Mouse (Mus musculus): Measurements from ENCODE around the gene Ift122. TPM values are rescaled to one million over a fixed set of nuclear protein-coding genes. Genes with fewer than 3 reads are reported as not detected.

Ift122 gene
- polyA plus RNA-seq, 1 experiment from 2014 or later, result 25.9 TPM

DNA sequence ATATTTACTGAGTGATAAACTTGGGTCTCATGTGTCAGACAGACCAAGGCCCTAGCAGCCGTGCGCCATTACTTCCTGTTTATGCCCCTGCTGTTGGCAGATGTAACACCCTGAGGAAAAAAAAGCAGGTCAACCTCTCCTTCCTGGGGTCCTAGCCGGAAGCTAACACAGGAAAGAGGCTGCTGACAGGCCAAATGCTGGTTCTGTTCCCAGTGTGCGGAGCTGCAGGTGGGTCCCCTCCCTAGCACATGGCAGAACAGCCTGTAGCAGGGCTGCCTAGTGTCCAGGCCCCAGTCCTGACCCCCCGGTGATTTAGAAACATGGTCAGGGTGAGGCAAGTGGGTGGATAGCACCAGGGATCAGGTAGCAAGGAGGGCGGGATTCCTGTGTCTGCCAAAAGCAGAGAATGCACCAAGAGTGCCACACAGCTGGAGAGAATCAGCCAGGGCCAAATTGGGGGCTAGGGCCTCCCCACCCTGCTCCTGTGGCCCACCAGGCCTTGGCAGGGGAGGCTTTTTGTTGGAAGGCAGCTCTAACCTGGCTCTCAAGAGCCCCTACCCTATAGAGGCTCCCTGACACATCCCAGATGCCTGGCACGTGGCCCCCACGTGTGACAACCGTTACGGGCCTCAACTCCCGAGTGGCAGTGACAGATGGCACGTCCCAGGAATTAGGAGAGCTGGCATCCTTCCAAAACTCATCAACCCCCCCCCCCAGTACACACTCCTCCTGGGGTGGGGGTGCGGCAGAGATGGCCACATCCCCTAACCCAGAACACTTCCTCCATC lies 118.2 kb downstream of the Ift122 start:
- H3K4me1 ChIP-seq (ENCODE audit: control insufficient read depth, insufficient read depth, low read length), result peaks cover 3% of the 10 kb centered on the region
- no peak for DNase-seq (ENCODE audit: low spot score, missing footprints)
- no peak overlapping the region for H3K4me3 ChIP-seq (ENCODE audit: low read depth, low read length)
- no peak overlapping the region for H3K27ac ChIP-seq (ENCODE audit: low read depth, low read length)
- no peaks in the 10 kb centered on the region for H3K27me3 ChIP-seq (ENCODE audit: control insufficient read depth, insufficient read depth, low read length)
- no peaks in the 10 kb centered on the region for H3K36me3 ChIP-seq (ENCODE audit: control insufficient read depth, insufficient read depth, low read length)
- ATAC-seq (ENCODE audit: low FRiP score), result no peak
- 84% methylated on average over 13 of the region's 13 CpGs for WGBS
- H3K9me3 ChIP-seq (ENCODE audit: control insufficient read depth, low read length), result no peaks in the 10 kb centered on the region
- no peak overlapping the region for H3K4me2 ChIP-seq
- H3K9ac ChIP-seq (ENCODE audit: low read length), result no peak overlapping the region

DNA sequence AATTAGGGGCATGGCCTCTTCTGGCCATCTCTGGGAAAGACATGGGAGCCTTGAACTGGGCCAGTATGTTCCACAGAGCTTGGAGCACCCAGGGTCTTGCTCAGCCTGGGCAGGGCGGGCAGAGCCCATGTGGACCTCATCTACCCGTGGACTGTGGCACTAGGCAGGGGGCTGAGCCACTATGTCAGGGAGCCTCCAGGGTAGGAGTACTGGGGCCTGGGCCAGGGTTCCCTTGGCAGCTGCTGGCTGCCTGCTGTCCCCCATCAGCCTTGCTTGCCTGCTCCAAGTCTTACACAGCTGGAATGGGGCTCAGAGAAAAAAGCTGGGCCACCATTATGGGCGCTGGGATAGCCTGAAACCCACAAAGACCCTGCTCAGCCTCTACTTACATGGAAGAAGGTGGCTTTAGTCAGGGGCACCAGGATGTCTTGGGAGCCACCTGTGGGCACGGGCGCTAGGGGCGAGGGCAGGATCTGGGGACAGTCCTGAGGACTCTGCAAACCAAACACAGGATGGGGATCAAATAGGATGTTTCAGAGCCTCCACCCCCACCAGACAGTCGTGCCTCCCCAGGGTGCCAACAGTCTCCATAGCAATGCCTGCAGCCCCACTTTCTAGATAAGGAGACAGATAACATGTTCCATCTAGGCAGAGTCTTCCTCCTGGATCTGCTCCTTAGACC lies 119.0 kb downstream of the Ift122 start:
- H3K9ac ChIP-seq (ENCODE audit: low read length), result no peak overlapping the region
- no peaks in the 10 kb centered on the region for H3K36me3 ChIP-seq (ENCODE audit: control insufficient read depth, insufficient read depth, low read length)
- ATAC-seq (ENCODE audit: low FRiP score) (no peak), DNase-seq (ENCODE audit: low spot score, missing footprints) (no peak)
- no peaks in the 10 kb centered on the region for H3K27me3 ChIP-seq (ENCODE audit: control insufficient read depth, insufficient read depth, low read length)
- H3K9me3 ChIP-seq (ENCODE audit: control insufficient read depth, low read length), result no peaks in the 10 kb centered on the region
- 82% methylated on average over 7 of the region's 7 CpGs for WGBS
- no peak overlapping the region for H3K27ac ChIP-seq (ENCODE audit: low read depth, low read length)
- no peak overlapping the region for H3K4me2 ChIP-seq
- H3K4me3 ChIP-seq (ENCODE audit: low read depth, low read length), result no peak overlapping the region
- peaks cover 3% of the 10 kb centered on the region for H3K4me1 ChIP-seq (ENCODE audit: control insufficient read depth, insufficient read depth, low read length)

DNA sequence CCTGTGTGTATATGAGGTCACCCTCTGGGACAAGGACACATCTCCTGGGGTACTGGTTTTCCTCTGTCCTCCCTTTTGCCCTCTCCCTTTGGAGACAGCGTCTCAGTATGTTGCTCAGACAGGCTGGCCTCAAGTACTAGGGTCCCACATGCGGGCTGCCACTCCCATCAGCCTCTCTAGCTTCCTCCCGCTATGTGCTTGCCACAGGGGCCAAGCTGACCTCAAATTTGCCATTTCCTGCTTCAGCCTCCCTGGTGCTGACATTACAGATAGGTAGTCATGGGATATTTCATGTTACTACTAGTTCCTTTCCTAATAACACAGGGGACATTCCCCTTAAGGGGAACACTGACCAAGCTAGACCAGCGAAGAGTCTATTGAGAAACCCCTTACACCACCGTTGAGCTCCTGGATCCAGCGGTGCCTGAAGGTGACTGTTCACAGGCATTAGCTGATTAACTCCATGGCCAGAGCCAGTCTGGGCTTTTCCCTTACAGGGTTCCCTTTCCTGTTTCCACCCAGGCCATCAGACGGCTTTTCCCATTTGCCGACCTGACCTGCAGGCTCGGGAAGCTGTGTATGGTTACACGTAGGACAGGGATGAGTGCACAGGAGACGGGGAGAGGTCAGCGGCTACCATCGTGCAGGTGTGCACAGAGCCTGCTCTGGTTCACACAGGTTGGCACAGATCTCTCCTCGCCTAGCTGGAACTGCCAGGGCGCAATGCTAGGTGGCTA lies 120.0 kb downstream of the Ift122 start:
- Histone ChIP-seq H3K27ac (ENCODE audit: low read depth, low read length) (no peak overlapping the region), H3K9ac (ENCODE audit: low read length) (no peak overlapping the region), H3K36me3 (ENCODE audit: control insufficient read depth, insufficient read depth, low read length) (no peaks in the 10 kb centered on the region), H3K4me3 (ENCODE audit: low read depth, low read length) (no peak overlapping the region), H3K9me3 (ENCODE audit: control insufficient read depth, low read length) (no peaks in the 10 kb centered on the region), H3K27me3 (ENCODE audit: control insufficient read depth, insufficient read depth, low read length) (no peaks in the 10 kb centered on the region), H3K4me2 (no peak overlapping the region), H3K4me1 (ENCODE audit: control insufficient read depth, insufficient read depth, low read length) (peaks cover under 1% of the 10 kb centered on the region)
- DNase-seq (ENCODE audit: low spot score, missing footprints) (no peak), ATAC-seq (ENCODE audit: low FRiP score) (no peak)
- WGBS, result 88% methylated on average over 15 of the region's 15 CpGs

DNA sequence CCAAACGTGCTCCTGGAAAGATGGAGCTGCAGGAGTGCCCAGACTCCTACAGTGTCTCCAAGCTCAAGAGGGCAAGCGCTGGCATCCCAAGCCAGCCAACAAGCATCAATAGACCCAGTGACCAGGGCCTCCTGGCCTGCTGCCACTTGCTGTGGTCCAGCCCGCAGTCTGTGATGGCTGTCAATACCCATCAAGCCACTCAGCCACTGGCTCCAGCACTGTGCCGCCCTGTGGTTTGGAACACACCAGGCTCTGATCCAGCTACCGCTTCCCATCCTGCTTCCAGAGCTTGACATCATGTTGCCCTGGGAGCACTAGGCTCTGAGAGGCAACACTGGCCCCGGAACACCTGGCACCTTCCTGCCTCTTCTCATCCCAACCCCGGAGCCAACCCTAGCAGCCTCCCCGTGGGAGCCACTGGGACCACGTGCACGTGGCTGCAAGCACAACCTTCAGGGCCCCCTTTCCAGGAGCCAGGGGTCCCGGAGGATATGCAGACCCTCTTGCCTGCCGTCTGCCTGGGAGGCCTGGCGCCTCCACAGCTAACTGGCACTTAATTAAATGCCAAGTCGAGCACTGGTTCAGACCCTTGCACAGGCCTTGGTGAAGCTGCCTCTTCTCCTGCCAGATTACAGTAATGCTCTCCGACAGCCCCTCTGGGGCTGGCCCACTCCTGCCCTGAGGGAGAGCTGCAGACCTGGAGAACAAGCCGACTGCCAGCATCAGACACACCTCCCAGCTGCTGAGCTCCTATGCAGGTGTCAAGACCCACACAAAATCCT lies 120.8 kb downstream of the Ift122 start:
- ATAC-seq (ENCODE audit: low FRiP score), result no peak
- H3K9me3 ChIP-seq (ENCODE audit: control insufficient read depth, low read length), result no peaks in the 10 kb centered on the region
- H3K4me1 ChIP-seq (ENCODE audit: control insufficient read depth, insufficient read depth, low read length), result no peaks in the 10 kb centered on the region
- H3K4me2 ChIP-seq, result no peak overlapping the region
- no peaks in the 10 kb centered on the region for H3K27me3 ChIP-seq (ENCODE audit: control insufficient read depth, insufficient read depth, low read length)
- 83% methylated on average over 16 of the region's 16 CpGs for WGBS
- H3K36me3 ChIP-seq (ENCODE audit: control insufficient read depth, insufficient read depth, low read length), result no peaks in the 10 kb centered on the region
- no peak overlapping the region for H3K4me3 ChIP-seq (ENCODE audit: low read depth, low read length)
- no peak overlapping the region for H3K27ac ChIP-seq (ENCODE audit: low read depth, low read length)
- no peak for DNase-seq (ENCODE audit: low spot score, missing footprints)
- H3K9ac ChIP-seq (ENCODE audit: low read length), result no peak overlapping the region

DNA sequence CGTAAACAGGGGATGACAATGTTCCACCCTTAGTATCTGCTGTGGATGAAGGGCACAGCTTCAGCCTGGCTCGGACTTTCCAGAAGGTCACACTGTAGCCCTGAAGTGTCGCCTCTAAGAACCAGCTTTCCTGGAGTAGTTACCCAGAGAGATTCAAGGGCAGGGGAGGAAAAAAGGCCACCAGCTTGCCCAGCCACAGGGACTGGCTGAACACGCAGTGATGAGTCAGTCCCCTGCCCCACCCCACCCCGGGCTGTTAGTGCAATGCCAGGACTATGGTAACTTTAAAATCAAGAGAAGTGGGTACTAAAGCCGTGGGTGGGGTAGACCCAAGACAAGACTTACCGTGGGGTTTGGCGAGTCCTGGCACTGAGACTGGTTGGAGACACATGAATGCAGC lies 122.3 kb downstream of the Ift122 start:
- Histone ChIP-seq H3K9ac (ENCODE audit: low read length) (no peak overlapping the region), H3K4me1 (ENCODE audit: control insufficient read depth, insufficient read depth, low read length) (0 out of 2 replicates have a peak, but pooled peaks cover 3% of the 10 kb centered on the region), H3K4me3 (ENCODE audit: low read depth, low read length) (no peak overlapping the region), H3K27ac (ENCODE audit: low read depth, low read length) (no peak overlapping the region), H3K4me2 (no peak overlapping the region), H3K36me3 (ENCODE audit: control insufficient read depth, insufficient read depth, low read length) (no peaks in the 10 kb centered on the region), H3K27me3 (ENCODE audit: control insufficient read depth, insufficient read depth, low read length) (no peaks in the 10 kb centered on the region), H3K9me3 (ENCODE audit: control insufficient read depth, low read length) (no peaks in the 10 kb centered on the region)
- 90% methylated on average over 8 of the region's 8 CpGs for WGBS
- no peak for ATAC-seq (ENCODE audit: low FRiP score)
- DNase-seq (ENCODE audit: low spot score, missing footprints), result no peak

Other genes starting within 250 kb of the Ift122 start
- 141 and 146 TPM in 2 replicates for gene Raf1, start 176.8 kb upstream of the Ift122 start, polyA plus RNA-seq (2014; fragmentation: Nextera tagmentation; extraction: Ambion mirVana)
- gene Tmem40, start 91.1 kb upstream of the Ift122 start, polyA plus RNA-seq (2014; fragmentation: Nextera tagmentation; extraction: Ambion mirVana), result 1.4 and 2.1 TPM in 2 replicates
- gene Cand2, start 78.9 kb upstream of the Ift122 start, polyA plus RNA-seq (2014; fragmentation: Nextera tagmentation; extraction: Ambion mirVana), result 24.6 and 27.5 TPM in 2 replicates
- 1,817 and 1,848 TPM in 2 replicates for gene Rpl32, start 44.7 kb upstream of the Ift122 start, polyA plus RNA-seq (2014; fragmentation: Nextera tagmentation; extraction: Ambion mirVana)
- gene Efcab12, start 15.1 kb upstream of the Ift122 start, polyA plus RNA-seq (2014; fragmentation: Nextera tagmentation; extraction: Ambion mirVana), result 1.7 and 2.0 TPM in 2 replicates
- 19.6 and 24.7 TPM in 2 replicates for gene Mbd4, start 99 bp upstream of the Ift122 start, polyA plus RNA-seq (2014; fragmentation: Nextera tagmentation; extraction: Ambion mirVana)
- gene Rho, start 78.3 kb downstream of the Ift122 start, polyA plus RNA-seq (2014; fragmentation: Nextera tagmentation; extraction: Ambion mirVana), result 0.08 TPM in 1 of 2 replicates, not detected in the other
- not detected in 2 replicates for gene H1foo, start 91.5 kb downstream of the Ift122 start, polyA plus RNA-seq (2014; fragmentation: Nextera tagmentation; extraction: Ambion mirVana)
- gene Plxnd1, start 141.5 kb downstream of the Ift122 start, polyA plus RNA-seq (2014; fragmentation: Nextera tagmentation; extraction: Ambion mirVana), result 13.2 and 17.5 TPM in 2 replicates